Mouse (Mus musculus) lung, adult 18-20 months (tissue): ENCODE results near the gene Ccdc14.
"Not testable (repeated sequence)": the region's sequence is repeated elsewhere in the genome, so short reads cannot be mapped to it uniquely, and the experiment has no call there.

Experiments used
- DNase-seq, 2 experiments: peaks; one replicate each; pipeline ENCODE4 v3.0.0; 2022; ENCODE audit warnings: mixed read lengths in 2 of 2

Gene Ccdc14

DNA sequence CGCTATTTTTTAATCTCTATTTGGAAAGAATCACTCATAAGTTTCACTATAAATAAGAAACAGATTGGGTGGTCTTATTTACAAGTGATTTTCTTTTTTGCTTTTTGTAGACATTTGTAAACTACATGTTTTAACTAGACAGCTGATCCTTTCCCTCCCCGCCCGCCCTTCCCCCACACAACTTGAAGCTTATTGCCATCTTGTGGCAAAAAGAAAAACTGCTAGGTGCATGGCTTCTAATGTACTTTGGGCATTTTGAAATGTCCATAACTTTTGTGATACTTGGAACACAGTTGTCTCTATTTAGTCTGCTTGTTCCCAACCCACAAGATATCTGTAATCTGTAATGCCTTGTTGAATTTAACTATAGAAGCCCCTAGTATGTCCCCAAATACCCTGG lies 21.1 kb downstream of the Ccdc14 start:
- no peak for DNase-seq

DNA sequence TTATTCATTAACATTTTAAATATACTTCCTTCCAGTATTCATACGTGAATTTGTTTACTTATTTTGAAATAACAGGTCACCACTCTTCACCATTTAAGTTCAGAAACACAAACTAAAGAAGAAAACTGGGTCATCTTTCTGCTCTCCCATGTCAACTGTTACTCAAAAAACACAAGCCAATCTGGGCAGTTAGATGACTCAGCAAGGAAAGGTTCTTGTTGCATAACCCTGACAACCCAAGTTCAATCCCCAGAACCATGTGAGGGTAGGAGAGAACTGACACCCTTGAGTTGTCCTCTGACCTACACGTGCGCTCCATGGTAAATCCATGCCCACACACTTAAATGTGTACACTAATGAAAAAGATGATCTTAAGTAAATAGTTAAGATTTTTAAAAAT lies 34.7 kb downstream of the Ccdc14 start:
- no peak for DNase-seq

DNA sequence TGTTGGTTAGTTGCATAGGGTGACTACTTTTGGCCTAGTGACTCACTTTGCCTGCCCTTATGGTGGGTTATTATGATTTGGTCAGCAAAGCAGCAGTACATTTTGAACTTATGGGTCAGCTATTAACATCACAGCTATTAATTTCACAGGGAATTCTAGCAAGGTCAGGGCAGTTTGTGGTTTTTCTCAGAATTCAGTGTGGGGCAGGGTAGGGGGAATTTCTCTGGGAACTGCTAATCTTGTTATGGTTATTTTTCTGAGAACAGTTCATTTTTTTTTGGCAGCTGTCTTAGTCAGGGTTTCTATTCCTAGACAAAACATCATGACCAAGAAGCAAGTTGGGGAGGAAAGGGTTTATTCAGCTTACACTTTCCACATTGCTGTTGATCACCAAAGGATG lies 38.2 kb downstream of the Ccdc14 start:
- not testable (repeated sequence) for DNase-seq

DNA sequence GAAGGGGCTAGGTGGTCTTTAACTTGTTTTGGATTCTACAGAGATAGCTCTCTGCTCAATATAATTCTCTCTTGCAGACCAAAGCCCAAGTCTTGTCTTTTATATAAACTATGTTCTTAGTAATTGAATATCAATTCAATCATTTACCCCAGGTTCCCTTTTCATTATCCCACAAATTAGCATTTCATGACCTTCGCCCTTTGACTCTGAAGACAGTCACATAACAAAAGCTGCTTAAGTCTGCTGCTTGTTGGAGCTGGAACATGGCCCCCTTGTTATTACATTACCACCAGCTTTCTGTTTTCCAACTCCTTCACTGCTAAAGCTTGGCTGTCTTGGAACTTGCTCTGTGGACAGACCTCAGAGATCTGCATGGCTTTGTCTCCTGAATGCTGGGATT lies 39.0 kb downstream of the Ccdc14 start:
- DNase-seq = no peak

DNA sequence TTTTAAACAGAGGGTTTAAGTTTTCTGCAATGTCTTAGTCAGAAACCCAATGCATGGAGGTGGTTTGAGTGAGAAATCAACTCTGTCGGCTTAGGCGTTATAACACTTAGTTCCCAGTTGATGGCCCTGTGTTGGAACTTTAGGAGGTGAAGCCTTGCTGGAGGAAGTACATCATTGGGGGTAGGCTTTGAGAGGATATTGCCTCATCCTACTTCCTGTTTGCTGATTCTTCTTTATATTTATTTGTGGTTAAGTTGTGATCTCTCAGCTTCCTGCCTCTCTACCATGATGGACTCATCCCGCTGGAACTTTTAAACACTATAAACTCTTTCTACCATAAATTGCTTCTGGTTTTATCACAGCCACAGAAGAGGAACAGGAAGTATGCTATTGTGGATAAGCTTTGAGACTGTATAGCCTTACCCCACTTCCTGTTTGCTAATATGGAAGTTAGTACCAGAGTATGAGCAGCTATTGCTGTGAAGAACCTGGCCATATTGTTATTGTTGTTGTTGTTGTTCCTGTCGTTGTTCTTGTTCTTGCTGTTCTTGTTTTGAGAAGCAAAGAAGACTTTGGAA lies 48.3 kb downstream of the Ccdc14 start:
- DNase-seq = no peak

DNA sequence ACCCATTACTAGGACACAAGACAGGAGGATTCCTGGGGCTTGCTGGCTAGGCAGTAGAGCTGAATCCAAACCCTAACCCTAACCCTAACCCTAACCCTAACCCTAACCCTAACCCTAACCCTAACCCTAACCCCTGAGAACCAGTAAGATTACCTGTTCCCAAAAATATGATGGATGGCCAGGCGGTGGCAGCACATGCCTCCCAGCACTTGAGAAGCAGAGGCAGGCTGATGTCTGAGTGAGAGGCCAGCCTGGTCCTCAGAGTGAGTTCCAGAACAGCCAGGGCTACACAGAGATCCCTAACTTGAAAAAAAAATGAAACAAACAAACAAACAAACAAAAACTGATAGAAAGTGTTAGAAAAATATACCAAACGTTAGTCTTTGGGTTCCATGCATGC lies 52.5 kb downstream of the Ccdc14 start:
- DNase-seq = no peak

DNA sequence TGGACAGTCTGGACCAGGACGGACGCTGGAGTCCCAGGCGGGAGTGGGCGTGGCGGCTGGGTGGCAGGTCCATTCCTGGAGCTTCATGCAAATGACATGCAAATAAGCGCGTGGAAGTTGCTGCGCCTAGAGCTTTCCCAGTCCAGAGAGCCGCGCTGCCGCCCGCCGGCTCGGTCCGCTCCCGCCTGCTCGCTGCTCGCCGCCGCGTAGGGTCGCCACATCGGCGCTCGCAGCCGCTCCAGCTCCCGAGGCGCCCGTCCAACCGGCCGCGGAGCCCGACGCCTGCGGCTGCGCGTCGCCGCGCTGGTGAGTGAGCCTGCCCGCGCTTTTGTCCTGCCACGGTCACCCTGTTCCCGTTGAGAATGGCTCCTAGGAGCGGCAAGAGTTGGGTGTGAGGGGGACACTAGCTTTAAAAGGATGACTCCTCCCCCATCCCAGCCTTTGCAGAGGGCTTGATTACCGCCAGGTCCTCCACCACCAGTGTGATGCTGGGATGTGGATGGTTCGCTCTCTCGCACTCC lies 54.7 kb downstream of the Ccdc14 start, which contains the start of gene Mylk:
Gene Mylk (plus strand): TSS at position 146 of the 521 bp plus-strand sequence.
- peak; percentile 91 to 94 for DNase-seq

DNA sequence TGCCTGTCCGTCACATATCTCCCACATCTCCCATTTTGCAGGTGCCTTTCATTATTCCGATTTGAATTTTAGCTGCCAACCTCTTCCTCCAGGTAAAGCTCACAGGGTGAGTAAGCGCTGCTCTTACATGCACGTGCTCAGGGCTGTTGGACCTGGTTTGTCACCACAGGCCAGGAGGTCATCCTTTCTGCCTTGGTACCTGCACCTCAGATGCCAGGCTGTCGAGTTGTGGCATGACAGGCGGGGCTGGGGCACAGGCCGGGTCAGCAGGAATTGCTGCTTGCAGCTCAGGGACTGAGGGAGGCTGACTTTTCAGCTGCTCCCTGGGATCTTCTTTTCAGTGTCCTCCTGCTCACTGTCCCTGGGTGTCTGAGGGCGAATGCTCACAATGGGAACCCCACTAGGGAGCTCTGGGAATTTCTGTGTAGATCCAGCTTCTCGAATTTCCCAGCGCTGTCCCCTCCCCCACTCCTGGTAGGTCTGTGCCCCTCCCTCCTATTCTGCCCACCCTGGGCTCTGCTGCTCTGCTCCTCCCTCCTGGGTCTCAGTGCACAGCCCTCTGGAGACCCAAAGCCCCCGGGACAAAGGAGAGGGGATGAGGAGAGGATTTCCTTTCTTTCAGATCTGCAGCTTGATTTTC lies 57.8 kb downstream of the Ccdc14 start:
- DNase-seq = no peak

DNA sequence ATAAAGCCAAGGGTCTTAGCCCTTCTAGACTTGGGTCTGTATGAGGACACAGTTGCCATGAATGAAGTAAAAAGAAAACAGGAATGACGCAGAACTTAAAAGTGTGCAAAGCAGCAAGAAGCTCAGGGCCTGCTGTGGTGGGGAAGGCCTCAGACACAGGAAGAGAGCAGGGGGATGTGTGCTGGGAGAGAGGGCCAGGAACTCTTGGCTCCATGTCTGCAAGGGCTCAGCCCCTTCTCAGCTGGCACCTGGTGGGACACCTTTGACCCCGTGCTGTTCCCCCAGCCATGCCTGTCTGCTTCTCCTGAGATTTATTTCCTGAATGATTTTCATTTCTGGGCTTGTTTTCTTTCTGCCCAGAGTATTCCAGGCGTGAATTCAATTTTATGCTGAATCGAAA lies 59.1 kb downstream of the Ccdc14 start:
- no peak for DNase-seq

DNA sequence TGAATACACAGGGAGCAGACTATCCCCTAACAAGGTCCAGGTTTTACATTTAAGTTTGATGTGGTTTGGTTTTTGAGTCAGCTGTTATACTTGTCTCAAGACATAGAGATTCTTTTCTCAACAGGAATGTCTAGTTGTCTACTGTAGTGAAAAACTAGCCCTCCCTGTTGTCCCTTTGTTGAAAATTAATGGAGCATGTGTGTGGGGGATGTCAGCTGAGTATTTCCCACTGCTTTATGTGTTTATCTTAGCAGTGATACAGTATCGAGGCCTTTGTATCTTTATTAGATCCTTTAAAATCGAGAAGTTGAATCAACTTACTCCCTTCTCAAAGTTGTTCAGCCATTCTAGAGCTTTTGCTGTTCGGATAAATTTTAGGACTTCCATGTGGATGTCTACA lies 61.6 kb downstream of the Ccdc14 start:
- no peak for DNase-seq

DNA sequence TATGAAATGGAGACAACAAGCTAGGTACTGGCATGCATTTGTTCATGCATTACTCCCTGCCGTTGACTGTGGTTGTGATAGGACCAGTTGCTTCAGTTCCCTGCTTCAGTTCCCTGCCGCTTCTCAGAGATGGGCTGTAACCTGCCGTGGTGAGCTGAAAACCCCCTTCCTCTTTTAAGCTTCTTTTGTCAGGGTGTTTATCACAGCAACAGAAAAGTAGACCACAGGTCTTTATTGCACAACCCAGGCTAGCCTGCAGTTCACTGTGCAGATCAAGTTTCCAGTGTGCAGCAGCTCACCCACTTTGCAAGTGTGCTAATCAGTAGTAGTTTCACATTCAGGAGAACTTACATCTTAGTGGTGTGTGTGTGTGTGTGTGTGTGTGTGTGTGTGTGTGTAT lies 62.6 kb downstream of the Ccdc14 start:
- no peak for DNase-seq

DNA sequence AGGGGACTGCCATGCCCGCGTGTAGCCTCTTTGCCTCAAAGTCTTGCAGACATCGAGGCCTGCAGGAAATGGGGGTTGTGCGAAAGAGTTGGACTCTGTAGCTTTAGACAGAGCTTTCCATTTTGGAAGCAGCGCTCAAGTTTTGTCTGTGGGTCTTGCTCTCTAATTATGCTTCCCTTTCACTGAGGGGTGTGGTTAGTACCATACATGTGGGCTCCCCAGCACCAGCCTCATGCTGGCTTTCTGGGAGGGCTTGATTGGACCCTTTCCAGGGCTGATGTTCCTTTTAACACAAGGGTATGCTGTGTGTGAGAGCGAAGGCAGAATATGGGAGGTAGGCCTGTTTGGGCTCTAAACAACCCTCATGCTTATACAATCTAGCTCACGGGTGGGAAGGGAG lies 66.6 kb downstream of the Ccdc14 start:
- no peak for DNase-seq

DNA sequence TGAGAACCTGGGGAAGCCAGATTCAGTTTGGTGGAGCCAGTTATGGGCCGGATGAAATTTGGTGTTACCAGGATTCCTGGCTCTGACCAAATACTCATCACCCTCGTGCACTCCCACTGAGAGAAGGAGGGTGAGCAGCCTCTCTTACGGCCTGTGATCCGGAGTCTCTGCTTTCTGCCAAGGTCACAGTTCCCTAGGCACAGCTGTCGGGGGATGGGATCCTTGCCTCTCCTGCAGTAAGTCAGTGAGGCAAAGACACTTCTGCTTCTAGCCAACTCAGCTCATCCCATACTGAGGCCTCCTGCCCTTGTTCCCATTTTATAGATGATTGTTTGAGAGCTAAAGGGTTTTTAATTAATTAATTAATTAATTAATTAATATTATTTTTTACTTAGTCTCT lies 67.8 kb downstream of the Ccdc14 start:
- no peak for DNase-seq

DNA sequence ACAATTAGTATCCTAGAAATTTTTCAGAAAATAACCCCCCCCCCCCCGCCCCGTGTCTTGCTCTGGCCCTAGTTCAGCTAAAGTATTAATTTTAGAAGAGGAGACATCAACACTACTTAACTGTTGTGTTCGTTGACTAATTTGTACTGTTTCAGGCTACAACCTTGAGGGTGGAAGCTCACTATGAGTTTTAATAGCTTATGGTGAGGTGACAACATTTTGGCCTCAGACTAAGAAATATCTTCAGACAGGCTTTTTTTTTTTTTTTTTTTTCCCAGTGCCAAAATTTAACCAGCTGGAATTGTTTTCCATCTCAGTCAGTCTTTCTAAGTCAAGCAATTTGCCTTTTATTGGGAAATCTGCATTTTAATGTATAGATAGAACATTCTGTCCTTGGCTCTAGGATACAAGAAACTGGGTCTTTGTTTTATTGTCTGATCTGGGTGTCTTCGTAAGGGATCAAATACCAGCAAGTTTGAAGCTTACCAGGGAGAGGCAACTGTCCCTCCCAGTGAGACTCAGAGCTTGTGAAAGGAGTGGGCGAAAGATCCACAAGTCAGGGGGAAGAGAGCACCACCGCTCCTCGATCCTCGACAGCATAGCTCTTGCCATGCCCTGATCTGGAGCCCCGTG lies 73.7 kb downstream of the Ccdc14 start:
- no peak for DNase-seq

DNA sequence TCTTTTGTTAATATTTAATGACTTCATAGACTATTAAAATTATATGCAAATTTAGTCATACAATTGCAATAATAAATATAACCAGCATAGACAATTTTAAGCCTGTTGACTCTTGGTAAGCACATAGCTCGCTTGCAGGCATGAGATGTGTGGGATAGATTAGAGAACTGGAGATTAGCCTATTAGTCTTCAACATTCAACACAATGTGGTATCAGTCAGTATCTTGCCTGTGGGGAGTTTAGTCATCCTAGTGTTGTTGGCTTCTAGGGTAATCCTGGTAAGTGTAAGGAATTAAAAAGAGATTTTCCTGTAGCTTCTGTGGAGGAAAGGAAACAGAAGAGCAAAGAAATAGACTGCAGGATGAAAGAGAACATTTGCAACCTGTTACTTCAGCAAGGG lies 75.2 kb downstream of the Ccdc14 start:
- no peak for DNase-seq

DNA sequence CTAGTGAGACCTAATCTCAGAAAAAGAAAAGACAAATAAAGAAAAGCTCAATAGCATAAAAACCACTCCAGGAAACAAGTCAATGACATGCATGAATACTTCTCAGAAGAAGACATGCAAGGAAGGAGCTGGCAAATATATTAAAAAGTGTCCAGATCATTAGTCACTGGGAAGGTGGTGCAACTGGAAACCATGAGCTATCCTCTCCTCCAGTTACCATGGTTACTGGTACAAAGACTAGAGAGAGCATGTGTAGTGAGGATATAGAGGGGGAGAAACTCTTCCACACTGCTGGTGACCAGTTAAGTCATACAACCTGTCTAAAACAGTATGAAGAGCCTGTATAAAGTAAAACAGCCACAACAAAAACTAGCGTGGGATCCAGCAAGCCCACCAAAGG lies 75.8 kb downstream of the Ccdc14 start:
- no peak for DNase-seq

DNA sequence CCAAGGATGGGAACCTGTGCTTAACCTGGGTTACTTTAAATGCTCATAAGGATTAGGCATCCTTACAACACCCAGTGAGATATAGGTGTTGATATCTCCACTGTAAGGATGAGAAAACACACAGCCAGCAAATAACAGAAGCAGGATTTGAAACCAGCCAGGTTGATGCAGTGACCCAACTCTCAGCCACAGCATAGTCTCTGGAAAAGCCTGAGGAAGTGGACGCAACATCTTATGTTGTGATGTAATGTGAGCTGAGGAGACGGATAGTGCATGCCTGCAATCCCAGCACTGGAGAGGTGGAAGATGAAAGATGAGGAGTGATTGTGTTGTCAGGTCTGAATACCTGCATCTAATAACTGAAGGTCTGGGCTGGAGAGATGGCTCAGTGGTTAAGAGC lies 77.0 kb downstream of the Ccdc14 start:
- DNase-seq = no peak

DNA sequence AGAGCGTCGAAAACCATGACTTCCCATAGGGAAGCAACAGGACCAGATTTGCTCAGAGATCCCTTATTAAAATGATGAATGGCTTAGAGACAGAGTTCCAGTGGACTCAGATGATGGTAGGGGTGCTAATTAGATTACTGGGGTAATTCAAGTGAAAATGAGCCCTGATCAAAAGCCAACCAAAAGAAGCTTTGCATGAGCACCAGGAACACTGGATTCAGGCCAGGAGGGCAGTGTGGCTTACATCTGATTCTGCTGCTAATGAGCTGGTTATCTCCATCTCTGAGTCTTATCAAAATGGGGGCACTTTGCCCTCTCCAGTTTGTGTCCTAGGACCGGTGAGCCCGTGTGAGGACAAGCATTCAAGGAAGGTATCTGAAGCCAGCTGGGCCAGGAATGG lies 78.0 kb downstream of the Ccdc14 start:
- no peak for DNase-seq

DNA sequence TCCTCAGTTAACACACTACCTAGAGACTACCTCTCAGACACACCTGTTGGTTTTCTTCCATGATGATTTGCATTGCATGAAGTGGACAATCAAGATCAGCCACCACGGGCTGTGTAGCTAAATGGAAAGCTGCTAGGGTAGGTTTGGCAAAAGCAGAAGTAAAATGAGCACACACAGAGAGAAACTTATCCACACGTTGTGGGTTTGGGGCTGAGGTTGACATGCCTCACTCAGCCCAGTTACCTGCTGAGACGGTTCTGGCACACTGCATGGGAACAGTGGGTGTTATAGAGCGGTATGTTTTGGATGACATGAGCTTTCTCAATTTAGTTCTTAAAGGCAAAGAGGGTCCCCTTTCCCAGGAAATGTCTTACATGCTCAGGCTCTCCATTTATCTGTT lies 79.7 kb downstream of the Ccdc14 start:
- DNase-seq = no peak

DNA sequence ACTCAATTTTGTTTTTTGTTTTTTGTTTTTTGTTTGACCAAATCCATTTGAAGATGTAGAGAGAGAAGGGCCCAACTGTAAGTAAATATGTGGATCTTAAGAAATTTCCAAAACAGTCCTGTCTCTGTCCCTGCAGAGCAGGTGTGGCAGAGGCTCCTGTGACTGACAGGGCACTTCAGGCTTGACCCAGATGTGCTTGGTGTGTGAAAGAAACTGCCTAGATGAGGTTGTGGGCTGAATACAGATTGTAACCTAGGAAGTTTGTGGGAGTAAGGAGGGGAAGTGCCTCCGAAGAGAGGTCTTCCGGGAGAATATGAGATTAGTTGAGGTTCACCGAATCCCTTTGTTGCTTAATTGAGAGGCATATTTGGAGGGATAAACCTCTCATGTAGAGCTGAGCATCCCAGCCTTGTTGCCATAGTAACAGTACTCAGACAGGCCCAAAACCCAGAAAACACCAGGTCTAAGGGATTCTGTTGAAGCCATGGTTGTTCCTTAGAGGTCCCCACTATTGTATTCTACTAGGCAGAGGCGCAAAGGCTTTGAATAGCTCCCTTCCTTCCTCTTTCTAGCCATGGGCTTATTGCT lies 82.1 kb downstream of the Ccdc14 start:
- no peak for DNase-seq
